Mouse (Mus musculus) ES-Bruce4 (cell line): ENCODE data around the gene Ptgds. TPM values are rescaled to one million over a fixed set of nuclear protein-coding genes. Genes with fewer than 3 reads are reported as not detected.

ENCODE experiments used
- H3K27ac ChIP-seq: 2 replicates; pipeline ENCODE4 v1.5.1; 2012; ENCODE audit warnings: low read length, inconsistent platforms; ENCODE audit not compliant: insufficient read depth
- H3K27me3 ChIP-seq: 2 replicates; pipeline ENCODE4 v1.6.1; 2012; ENCODE audit warnings: mild to moderate bottlenecking, low read length, inconsistent platforms; ENCODE audit not compliant: control insufficient read depth, poor library complexity, insufficient read depth, severe bottlenecking
- H3K36me3 ChIP-seq: 2 replicates; pipeline ENCODE4 v1.6.1; 2012; ENCODE audit warnings: inconsistent platforms, mild to moderate bottlenecking, low read length, moderate library complexity; ENCODE audit not compliant: control insufficient read depth, poor library complexity, insufficient read depth, severe bottlenecking
- H3K4me1 ChIP-seq: one replicate; pipeline ENCODE4 v1.8.1; 2011; ENCODE audit warnings: low read length; ENCODE audit not compliant: control insufficient read depth, insufficient read depth
- H3K4me3 ChIP-seq: 2 replicates; pipeline ENCODE4 v1.5.1; 2011; ENCODE audit warnings: low read depth, mild to moderate bottlenecking, low read length
- H3K9ac ChIP-seq: 2 replicates; pipeline ENCODE4 v1.6.1; 2012; ENCODE audit warnings: low read depth, mild to moderate bottlenecking, inconsistent platforms; ENCODE audit not compliant: poor library complexity, severe bottlenecking
- H3K9me3 ChIP-seq: replicated peaks from 2 replicates; pipeline ENCODE4 v1.6.1; 2012; ENCODE audit warnings: mild to moderate bottlenecking, low read length, inconsistent platforms; ENCODE audit not compliant: control insufficient read depth, poor library complexity, insufficient read depth, severe bottlenecking
- CTCF ChIP-seq: IDR thresholded peaks from one replicate; pipeline ENCODE4 v1.8.1; 2011; ENCODE audit warnings: low read depth, low read length
- EP300 ChIP-seq: IDR thresholded peaks from 2 replicates; pipeline ENCODE4 v1.6.1; 2011; ENCODE audit warnings: low read depth, low read length; ENCODE audit not compliant: insufficient read depth
- POLR2A ChIP-seq: IDR thresholded peaks from one replicate; pipeline ENCODE4 v1.8.1; 2011; ENCODE audit warnings: low read length; ENCODE audit not compliant: insufficient read depth
- polyA plus RNA-seq: library from polyadenylated mRNA; stranded (reverse); fragments of >200 nt; gene quantifications from 2 replicates; pipeline ENCODE4 v1.2.4, GENCODE M21; 2011; ENCODE audit warnings: low read depth; ENCODE audit not compliant: missing spikeins, insufficient read depth, insufficient read length

Gene Ptgds
- polyA plus RNA-seq, 1 experiment, result 0.57 TPM

- H3K4me1 ChIP-seq, result peaks cover 7% of the 10 kb centered on the region
- no peak overlapping the region for H3K9ac ChIP-seq
- TF ChIP-seq CTCF, result no peak
- no peak for TF ChIP-seq EP300
- TF ChIP-seq POLR2A, result no peak
- no peak overlapping the region for H3K4me3 ChIP-seq
- no peak overlapping the region for H3K27ac ChIP-seq
- no peaks in the 10 kb centered on the region for H3K9me3 ChIP-seq
- H3K36me3 ChIP-seq, result no peaks in the 10 kb centered on the region
- H3K27me3 ChIP-seq, result no peaks in the 10 kb centered on the region
Observed at GRCm38 (mm10) chr2:25452951-25453350, 16.9 kb downstream of the Ptgds start.

GRCm38 (mm10) chr2:25450853-25451647 is 18.8 kb downstream of the Ptgds start:
- no peaks in the 10 kb centered on the region for H3K36me3 ChIP-seq
- TF ChIP-seq CTCF (no peak), EP300 (no peak), POLR2A (no peak)

GRCm38 (mm10) chr2:25442682-25443081 is 27.2 kb downstream of the Ptgds start:
- no peak overlapping the region for H3K9ac ChIP-seq
- no peak overlapping the region for H3K4me3 ChIP-seq
- H3K36me3 ChIP-seq, result no peaks in the 10 kb centered on the region
- no peak overlapping the region for H3K27ac ChIP-seq
- H3K4me1 ChIP-seq, result no peaks in the 10 kb centered on the region
- H3K9me3 ChIP-seq, result no peaks in the 10 kb centered on the region
- TF ChIP-seq EP300 (no peak), CTCF (no peak), POLR2A (no peak)
- no peaks in the 10 kb centered on the region for H3K27me3 ChIP-seq

More at GRCm38 (mm10) chr2:25450853-25451647, 18.8 kb downstream of the Ptgds start:
- no peaks in the 10 kb centered on the region for H3K27me3 ChIP-seq
- no peak overlapping the region for H3K9ac ChIP-seq
- H3K4me3 ChIP-seq, result no peak overlapping the region
- H3K27ac ChIP-seq, result no peak overlapping the region
- H3K9me3 ChIP-seq, result no peaks in the 10 kb centered on the region
- H3K4me1 ChIP-seq, result peaks cover 2% of the 10 kb centered on the region

- Histone ChIP-seq H3K36me3 (no peaks in the 10 kb centered on the region), H3K27ac (no peak overlapping the region)
- TF ChIP-seq EP300 (no peak), POLR2A (no peak), CTCF (no peak)
Observed at GRCm38 (mm10) chr2:25441067-25441466, 28.8 kb downstream of the Ptgds start.

GRCm38 (mm10) chr2:25436286-25436820 is 33.5 kb downstream of the Ptgds start:
- no peak overlapping the region for H3K27ac ChIP-seq
- no peaks in the 10 kb centered on the region for H3K36me3 ChIP-seq
- TF ChIP-seq EP300 (no peak), POLR2A (no peak), CTCF (no peak)
- H3K9me3 ChIP-seq, result no peaks in the 10 kb centered on the region
- no peaks in the 10 kb centered on the region for H3K27me3 ChIP-seq
- no peak overlapping the region for H3K4me3 ChIP-seq
- H3K9ac ChIP-seq, result no peak overlapping the region
- no peaks in the 10 kb centered on the region for H3K4me1 ChIP-seq

More at GRCm38 (mm10) chr2:25441067-25441466, 28.8 kb downstream of the Ptgds start:
- Histone ChIP-seq H3K27me3 (no peaks in the 10 kb centered on the region), H3K9me3 (no peaks in the 10 kb centered on the region), H3K4me3 (no peak overlapping the region), H3K4me1 (no peaks in the 10 kb centered on the region), H3K9ac (no peak overlapping the region)

- H3K36me3 ChIP-seq, result no peaks in the 10 kb centered on the region
- no peak overlapping the region for H3K27ac ChIP-seq
- TF ChIP-seq CTCF (no peak), EP300 (no peak)
Observed at GRCm38 (mm10) chr2:25434292-25434691, 35.6 kb downstream of the Ptgds start.

More at GRCm38 (mm10) chr2:25434292-25434691, 35.6 kb downstream of the Ptgds start:
- H3K4me3 ChIP-seq, result no peak overlapping the region
- no peaks in the 10 kb centered on the region for H3K27me3 ChIP-seq
- no peak overlapping the region for H3K9ac ChIP-seq
- no peaks in the 10 kb centered on the region for H3K9me3 ChIP-seq
- no peaks in the 10 kb centered on the region for H3K4me1 ChIP-seq
